Mouse (Mus musculus): ENCODE data around the gene Ctsd. TPM values are rescaled to one million over a fixed set of nuclear protein-coding genes. Genes with fewer than 3 reads are reported as not detected.

The Ctsd gene
- total and polyA plus RNA-seq, 2 experiments from 2014 or later = 484 to 1,105 TPM

- H3K9ac ChIP-seq (replicated peaks; ENCODE audit: low read depth, low read length) = no peak overlapping the region
- ATAC-seq (ENCODE audit: insufficient read depth, low read depth) (no peak), DNase-seq (ENCODE audit: low spot score) (no peak)
- no peak overlapping the region for H3K4me3 ChIP-seq (ENCODE audit: low read depth, low read length)
- H3K27ac ChIP-seq (ENCODE audit: low read depth) = no peak overlapping the region
- no peaks in the 10 kb centered on the region; the same call in 1 of the 2 replicates for H3K4me1 ChIP-seq (ENCODE audit: control insufficient read depth, insufficient read depth)
- TF ChIP-seq CTCF (IDR thresholded peaks at IDR 0.05; ENCODE audit: low read depth) = no peak
- no peak for TF ChIP-seq EP300 (IDR thresholded peaks at IDR 0.05; ENCODE audit: low read depth)
- H3K27me3 ChIP-seq (ENCODE audit: control insufficient read depth, insufficient read depth, low read length) = no peaks in the 10 kb centered on the region
- H3K9me3 ChIP-seq (replicated peaks; ENCODE audit: control insufficient read depth, low read length) = no peaks in the 10 kb centered on the region
- no peak overlapping the region for H3K4me2 ChIP-seq (ENCODE audit: low read depth, low read length)
- 41% methylated on average over 8 of the region's 8 CpGs for WGBS
- H3K36me3 ChIP-seq (replicated peaks; ENCODE audit: control insufficient read depth, insufficient read depth, low read length) = no peaks in the 10 kb centered on the region
Observed at GRCm38 (mm10) chr7:142354661-142355233, 33.1 kb downstream of the Ctsd start.

- 51% methylated on average over 5 of the region's 5 CpGs for WGBS
- Histone ChIP-seq H3K9ac (replicated peaks; ENCODE audit: low read depth, low read length) (no peak overlapping the region), H3K4me2 (ENCODE audit: low read depth, low read length) (no peak overlapping the region), H3K27me3 (ENCODE audit: control insufficient read depth, insufficient read depth, low read length) (no peaks in the 10 kb centered on the region), H3K27ac (ENCODE audit: low read depth) (no peak overlapping the region), H3K36me3 (replicated peaks; ENCODE audit: control insufficient read depth, insufficient read depth, low read length) (no peaks in the 10 kb centered on the region), H3K4me3 (ENCODE audit: low read depth, low read length) (no peak overlapping the region), H3K4me1 (ENCODE audit: control insufficient read depth, insufficient read depth) (no peaks in the 10 kb centered on the region; the same call in 1 of the 2 replicates), H3K9me3 (replicated peaks; ENCODE audit: control insufficient read depth, low read length) (no peaks in the 10 kb centered on the region)
- no peak for TF ChIP-seq EP300 (IDR thresholded peaks at IDR 0.05; ENCODE audit: low read depth)
- no peak for TF ChIP-seq CTCF (IDR thresholded peaks at IDR 0.05; ENCODE audit: low read depth)
- ATAC-seq (ENCODE audit: insufficient read depth, low read depth) (no peak), DNase-seq (ENCODE audit: low spot score) (no peak)
Observed at GRCm38 (mm10) chr7:142353854-142354253, 34.0 kb downstream of the Ctsd start.

- ATAC-seq (ENCODE audit: insufficient read depth, low read depth) = no peak
- H3K4me3 ChIP-seq (ENCODE audit: low read depth, low read length) = no peak overlapping the region
- H3K4me1 ChIP-seq (ENCODE audit: control insufficient read depth, insufficient read depth) = no peaks in the 10 kb centered on the region; the same call in 1 of the 2 replicates
- H3K36me3 ChIP-seq (replicated peaks; ENCODE audit: control insufficient read depth, insufficient read depth, low read length) = no peaks in the 10 kb centered on the region
- H3K9ac ChIP-seq (replicated peaks; ENCODE audit: low read depth, low read length) = no peak overlapping the region
- H3K27ac ChIP-seq (ENCODE audit: low read depth) = no peak overlapping the region
- no peaks in the 10 kb centered on the region for H3K9me3 ChIP-seq (replicated peaks; ENCODE audit: control insufficient read depth, low read length)
- no peaks in the 10 kb centered on the region for H3K27me3 ChIP-seq (ENCODE audit: control insufficient read depth, insufficient read depth, low read length)
- no peak overlapping the region for H3K4me2 ChIP-seq (ENCODE audit: low read depth, low read length)
- 62% methylated on average over 5 of the region's 5 CpGs for WGBS
- TF ChIP-seq EP300 (IDR thresholded peaks at IDR 0.05; ENCODE audit: low read depth) = no peak
- TF ChIP-seq CTCF (IDR thresholded peaks at IDR 0.05; ENCODE audit: low read depth) = no peak
- DNase-seq (ENCODE audit: low spot score) = no peak
Observed at GRCm38 (mm10) chr7:142351569-142351968, 36.3 kb downstream of the Ctsd start.

GRCm38 (mm10) chr7:142349308-142349961, 38.4 kb downstream of the Ctsd start:
- Histone ChIP-seq H3K4me2 (ENCODE audit: low read depth, low read length) (no peak overlapping the region), H3K36me3 (replicated peaks; ENCODE audit: control insufficient read depth, insufficient read depth, low read length) (no peaks in the 10 kb centered on the region), H3K27me3 (ENCODE audit: control insufficient read depth, insufficient read depth, low read length) (no peaks in the 10 kb centered on the region), H3K4me3 (ENCODE audit: low read depth, low read length) (no peak overlapping the region), H3K4me1 (ENCODE audit: control insufficient read depth, insufficient read depth) (no peaks in the 10 kb centered on the region), H3K27ac (ENCODE audit: low read depth) (no peak overlapping the region), H3K9me3 (replicated peaks; ENCODE audit: control insufficient read depth, low read length) (no peaks in the 10 kb centered on the region), H3K9ac (replicated peaks; ENCODE audit: low read depth, low read length) (no peak overlapping the region)
- ATAC-seq (ENCODE audit: insufficient read depth, low read depth) (no peak), DNase-seq (ENCODE audit: low spot score) (no peak)
- TF ChIP-seq EP300 (IDR thresholded peaks at IDR 0.05; ENCODE audit: low read depth) (no peak), CTCF (IDR thresholded peaks at IDR 0.05; ENCODE audit: low read depth) (no peak)
- 38% methylated on average over 9 of the region's 9 CpGs for WGBS

GRCm38 (mm10) chr7:142347542-142347941, 40.3 kb downstream of the Ctsd start:
- TF ChIP-seq CTCF (IDR thresholded peaks at IDR 0.05; ENCODE audit: low read depth) (no peak), EP300 (IDR thresholded peaks at IDR 0.05; ENCODE audit: low read depth) (no peak)
- Histone ChIP-seq H3K9ac (replicated peaks; ENCODE audit: low read depth, low read length) (no peak overlapping the region), H3K4me1 (ENCODE audit: control insufficient read depth, insufficient read depth) (no peaks in the 10 kb centered on the region), H3K4me2 (ENCODE audit: low read depth, low read length) (no peak overlapping the region), H3K27me3 (ENCODE audit: control insufficient read depth, insufficient read depth, low read length) (no peaks in the 10 kb centered on the region), H3K27ac (ENCODE audit: low read depth) (no peak overlapping the region), H3K36me3 (replicated peaks; ENCODE audit: control insufficient read depth, insufficient read depth, low read length) (no peaks in the 10 kb centered on the region), H3K4me3 (ENCODE audit: low read depth, low read length) (no peak overlapping the region), H3K9me3 (replicated peaks; ENCODE audit: control insufficient read depth, low read length) (no peaks in the 10 kb centered on the region)
- DNase-seq (ENCODE audit: low spot score) (no peak), ATAC-seq (ENCODE audit: insufficient read depth, low read depth) (no peak)
- 69% methylated on average over 4 of the region's 4 CpGs for WGBS
